Mouse (Mus musculus): ENCODE data around the gene Kbtbd13.

Kbtbd13 gene

DNA sequence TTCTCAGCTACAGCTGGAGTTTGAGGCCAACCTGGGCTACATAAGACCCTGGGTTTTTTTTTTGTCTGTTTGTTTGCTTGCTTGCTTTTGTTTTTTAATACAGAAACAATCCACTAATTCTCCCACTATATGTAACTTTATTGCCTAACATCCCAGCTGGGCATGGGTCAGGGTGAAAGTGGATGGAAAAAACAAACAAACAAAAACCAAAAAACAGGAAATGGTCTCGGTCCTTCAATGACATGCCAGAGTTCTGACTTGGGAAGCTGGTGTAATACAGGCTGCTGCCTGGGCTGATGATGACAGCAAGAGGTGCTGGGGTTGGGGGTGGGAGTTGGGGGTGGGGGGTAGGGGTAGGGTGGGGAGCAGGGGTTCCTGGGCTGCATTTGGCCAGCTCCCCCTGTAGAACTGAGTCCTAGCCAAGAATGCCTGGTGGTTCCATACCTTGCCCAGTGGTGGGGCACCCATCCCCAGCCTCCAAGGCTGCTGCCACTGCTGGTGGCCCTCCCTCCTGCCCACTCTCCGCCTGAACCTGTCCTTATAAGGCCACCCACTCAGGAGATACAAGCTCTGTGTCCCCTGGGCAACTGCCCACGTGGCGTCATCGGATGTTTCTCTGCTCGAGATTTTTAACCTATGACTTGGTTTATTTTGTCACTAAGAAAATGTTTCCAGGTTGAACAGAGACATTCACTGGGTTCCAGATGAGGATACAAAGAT, 9.3 kb downstream of the Kbtbd13 start:
- H3K27me3 ChIP-seq (ENCODE audit: control insufficient read depth, insufficient read depth, low read length, poor library complexity, severe bottlenecking), result no peaks in the 10 kb centered on the region
- DNase-seq (ENCODE audit: low read depth, low spot score), result no peak
- H3K36me3 ChIP-seq (ENCODE audit: control insufficient read depth, insufficient read depth, low read length, poor library complexity, severe bottlenecking), result no peaks in the 10 kb centered on the region

DNA sequence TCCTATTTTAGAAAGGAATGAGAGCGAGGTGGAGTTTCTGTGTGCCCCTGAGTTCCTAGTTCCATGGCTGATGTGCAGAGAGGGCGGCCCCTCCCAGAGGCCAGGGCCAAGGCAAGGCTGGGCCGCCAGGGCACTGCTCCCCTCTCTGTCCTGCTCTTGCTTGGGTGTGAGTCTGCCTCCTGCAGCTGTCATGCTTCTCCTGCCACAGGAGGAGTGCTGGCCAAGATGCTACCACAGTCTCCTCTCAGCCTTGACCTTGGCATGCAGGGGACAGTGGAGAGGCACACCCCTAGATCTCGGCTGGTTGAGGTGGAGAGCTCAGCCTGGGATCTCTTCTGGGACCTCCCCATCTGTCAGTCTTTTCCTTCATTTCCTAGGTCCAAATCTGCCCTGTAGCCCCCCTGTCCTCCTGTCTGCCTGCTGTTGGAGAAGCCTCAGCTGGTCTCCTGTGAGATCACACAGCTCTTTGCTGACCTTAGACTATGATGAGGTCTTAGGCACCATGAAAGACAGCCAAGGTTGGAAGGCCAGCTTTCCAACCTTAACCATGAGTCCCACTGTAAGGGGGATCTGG, 10.3 kb downstream of the Kbtbd13 start:
- H3K36me3 ChIP-seq (ENCODE audit: control insufficient read depth, insufficient read depth, low read length, poor library complexity, severe bottlenecking), result no peaks in the 10 kb centered on the region
- no peaks in the 10 kb centered on the region for H3K27me3 ChIP-seq (ENCODE audit: control insufficient read depth, insufficient read depth, low read length, poor library complexity, severe bottlenecking)
- DNase-seq (ENCODE audit: low read depth, low spot score), result no peak

DNA sequence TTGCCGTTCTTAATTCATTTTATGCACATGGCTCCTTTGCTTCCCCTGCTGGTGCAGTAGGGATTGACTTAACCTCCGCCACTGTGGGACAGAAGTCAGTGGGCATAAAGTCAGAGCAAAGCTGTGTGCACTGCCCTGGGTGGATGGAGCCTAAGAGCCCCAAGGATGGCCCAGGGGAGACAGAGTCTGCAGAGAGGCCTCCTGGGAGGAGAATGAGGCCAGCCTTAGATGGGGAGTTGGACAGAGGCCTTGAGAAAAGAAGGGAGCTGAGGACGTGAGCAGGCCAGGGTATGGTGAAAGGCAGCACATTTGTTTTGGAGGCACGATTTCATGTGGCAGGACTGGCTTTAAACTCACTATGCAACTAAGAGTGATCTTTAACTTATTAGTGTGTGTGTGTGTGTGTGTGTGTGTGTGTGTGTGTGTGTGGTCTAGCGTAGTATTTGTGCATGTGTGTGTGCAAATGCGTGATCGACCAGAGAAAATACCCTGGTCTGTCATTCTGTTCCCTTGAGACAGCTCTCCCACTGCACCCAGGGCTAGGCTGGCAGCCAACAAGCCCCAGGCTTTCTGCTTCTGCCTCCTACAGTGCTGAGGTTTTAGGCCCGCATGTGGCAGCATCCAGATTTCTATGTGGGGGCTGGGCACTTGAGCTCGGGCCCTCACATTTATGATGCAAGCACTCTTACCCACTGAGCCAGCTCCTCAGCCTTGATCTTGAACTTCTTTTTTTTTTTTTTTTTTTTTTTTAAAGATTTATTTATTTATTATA, 16.1 kb downstream of the Kbtbd13 start:
- DNase-seq (ENCODE audit: low read depth, low spot score), result no peak
- no peaks in the 10 kb centered on the region for H3K36me3 ChIP-seq (ENCODE audit: control insufficient read depth, insufficient read depth, low read length, poor library complexity, severe bottlenecking)
- H3K27me3 ChIP-seq (ENCODE audit: control insufficient read depth, insufficient read depth, low read length, poor library complexity, severe bottlenecking), result no peaks in the 10 kb centered on the region

DNA sequence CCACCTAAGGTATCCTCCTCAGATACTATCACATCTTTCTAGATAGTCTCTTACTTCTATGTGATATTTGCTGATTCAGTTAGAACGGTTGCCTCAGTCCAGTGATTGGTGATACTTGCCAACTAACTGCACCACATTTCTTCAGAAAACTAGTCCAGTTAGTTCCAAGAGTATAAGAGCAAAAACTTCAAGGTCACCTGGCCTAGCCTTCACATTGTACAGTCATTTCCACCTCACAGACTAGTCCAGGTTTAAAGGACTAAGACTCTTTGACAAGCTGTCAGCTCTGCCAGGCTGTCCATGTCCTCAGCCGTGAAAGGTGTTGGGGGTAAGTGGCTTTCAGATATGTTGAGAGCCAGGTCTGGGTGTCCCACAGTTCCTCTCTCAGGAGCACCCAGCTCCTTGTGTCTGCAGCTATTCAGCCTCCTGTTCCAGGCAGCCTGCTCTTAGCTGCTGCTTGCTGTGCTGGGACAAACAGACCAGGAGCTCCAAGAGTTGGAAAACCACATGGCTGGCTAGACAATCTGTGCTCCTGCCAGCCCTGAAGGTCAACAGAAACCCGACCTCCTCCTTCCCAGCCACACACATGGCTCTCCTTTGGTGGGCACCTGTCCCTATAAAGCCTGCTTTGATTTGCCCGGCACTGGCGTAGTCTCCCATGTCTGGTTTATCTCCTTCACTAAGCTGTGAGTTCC, 16.8 kb downstream of the Kbtbd13 start:
- DNase-seq (ENCODE audit: low read depth, low spot score), result no peak
- no peaks in the 10 kb centered on the region for H3K27me3 ChIP-seq (ENCODE audit: control insufficient read depth, insufficient read depth, low read length, poor library complexity, severe bottlenecking)
- no peaks in the 10 kb centered on the region for H3K36me3 ChIP-seq (ENCODE audit: control insufficient read depth, insufficient read depth, low read length, poor library complexity, severe bottlenecking)

DNA sequence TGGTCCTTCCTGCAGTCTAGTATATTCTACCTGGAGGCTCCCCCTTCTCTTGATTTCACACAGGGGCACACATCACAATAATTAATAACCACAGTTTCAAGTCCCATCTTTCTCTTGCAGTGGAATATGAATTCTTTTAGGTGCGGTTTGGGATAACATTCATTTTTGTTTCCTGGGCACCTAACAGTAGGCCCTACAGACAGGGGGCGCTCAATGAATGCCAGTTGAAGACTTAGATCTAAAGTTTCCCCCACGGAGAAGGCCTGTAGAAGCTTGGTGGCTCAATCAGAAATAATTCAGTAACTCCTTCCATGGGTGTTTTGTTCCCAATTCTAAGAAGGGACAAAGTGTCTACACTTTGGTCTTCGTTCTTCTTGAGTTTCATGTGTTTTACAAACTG, 19.0 kb downstream of the Kbtbd13 start:
- Histone ChIP-seq H3K36me3 (ENCODE audit: control insufficient read depth, insufficient read depth, low read length, poor library complexity, severe bottlenecking) (no peaks in the 10 kb centered on the region), H3K27me3 (ENCODE audit: control insufficient read depth, insufficient read depth, low read length, poor library complexity, severe bottlenecking) (no peaks in the 10 kb centered on the region)
- DNase-seq (ENCODE audit: low read depth, low spot score), result peak; percentile 23

DNA sequence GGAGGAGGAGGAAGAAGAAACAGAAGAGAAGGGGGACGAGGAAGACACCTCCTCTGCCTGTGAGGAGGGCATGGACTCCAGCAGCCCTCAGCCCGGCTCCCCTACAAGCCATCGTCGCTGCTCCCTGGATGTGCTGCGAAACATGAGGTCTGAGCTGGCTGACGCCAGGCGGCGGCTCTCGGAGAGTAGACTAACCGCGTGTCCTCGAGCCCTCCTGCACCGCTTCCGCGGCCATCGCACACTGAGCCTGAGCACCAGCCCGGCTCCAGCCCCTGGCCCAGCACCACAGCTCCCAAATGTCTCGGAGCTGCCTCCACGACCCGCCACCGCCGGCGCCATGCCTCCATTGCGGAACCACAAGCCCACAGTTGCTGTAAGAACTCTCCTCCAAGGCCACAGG, 19.7 kb downstream of the Kbtbd13 start:
- DNase-seq (ENCODE audit: low read depth, low spot score), result no peak
- Histone ChIP-seq H3K36me3 (ENCODE audit: control insufficient read depth, insufficient read depth, low read length, poor library complexity, severe bottlenecking) (no peaks in the 10 kb centered on the region), H3K27me3 (ENCODE audit: control insufficient read depth, insufficient read depth, low read length, poor library complexity, severe bottlenecking) (no peaks in the 10 kb centered on the region)

DNA sequence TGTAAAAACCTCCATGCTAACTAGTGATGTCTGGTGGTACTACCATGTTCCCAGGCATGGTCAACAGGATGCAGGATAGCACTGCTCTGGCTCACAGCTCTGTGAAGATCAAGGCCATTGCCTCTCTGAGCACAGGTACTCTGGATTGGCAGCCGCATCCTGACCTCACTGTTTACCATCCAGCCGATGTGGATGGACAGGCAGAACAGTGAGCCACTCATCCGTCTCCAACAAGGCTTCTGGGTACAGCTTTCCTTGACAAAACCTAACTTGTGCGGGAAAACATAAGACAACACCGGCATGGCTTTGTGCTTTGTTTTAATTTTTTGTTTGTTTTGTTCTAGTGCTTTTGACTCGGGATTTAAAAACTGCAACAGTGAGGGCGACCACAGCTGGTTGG, 25.7 kb downstream of the Kbtbd13 start:
- Histone ChIP-seq H3K36me3 (ENCODE audit: control insufficient read depth, insufficient read depth, low read length, poor library complexity, severe bottlenecking) (peaks cover 1% of the 10 kb centered on the region; the same call in 1 of the 2 replicates), H3K27me3 (ENCODE audit: control insufficient read depth, insufficient read depth, low read length, poor library complexity, severe bottlenecking) (no peaks in the 10 kb centered on the region)
- no peak for DNase-seq (ENCODE audit: low read depth, low spot score)

DNA sequence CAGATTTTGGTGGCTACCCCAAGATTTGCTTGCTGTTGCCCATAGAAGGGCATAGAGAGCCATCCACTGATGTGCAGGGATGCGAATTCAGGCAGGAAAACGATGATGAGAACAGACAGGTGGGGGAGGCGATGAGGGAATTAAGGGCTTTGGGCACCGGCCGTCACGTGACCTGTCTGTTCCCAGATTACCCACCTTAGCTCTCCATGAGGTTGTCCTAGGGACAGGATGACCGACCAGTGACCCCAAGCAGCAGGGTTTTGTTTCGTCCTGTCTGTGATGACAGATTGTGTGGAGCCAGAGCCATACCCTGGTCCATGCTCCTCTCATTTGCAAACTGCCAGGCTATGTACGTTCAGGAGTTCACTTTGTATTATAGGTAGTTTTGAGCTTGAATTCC, 27.8 kb downstream of the Kbtbd13 start:
- no peak for DNase-seq (ENCODE audit: low read depth, low spot score)
- Histone ChIP-seq H3K36me3 (ENCODE audit: control insufficient read depth, insufficient read depth, low read length, poor library complexity, severe bottlenecking) (peaks cover 4% of the 10 kb centered on the region), H3K27me3 (ENCODE audit: control insufficient read depth, insufficient read depth, low read length, poor library complexity, severe bottlenecking) (no peaks in the 10 kb centered on the region)

DNA sequence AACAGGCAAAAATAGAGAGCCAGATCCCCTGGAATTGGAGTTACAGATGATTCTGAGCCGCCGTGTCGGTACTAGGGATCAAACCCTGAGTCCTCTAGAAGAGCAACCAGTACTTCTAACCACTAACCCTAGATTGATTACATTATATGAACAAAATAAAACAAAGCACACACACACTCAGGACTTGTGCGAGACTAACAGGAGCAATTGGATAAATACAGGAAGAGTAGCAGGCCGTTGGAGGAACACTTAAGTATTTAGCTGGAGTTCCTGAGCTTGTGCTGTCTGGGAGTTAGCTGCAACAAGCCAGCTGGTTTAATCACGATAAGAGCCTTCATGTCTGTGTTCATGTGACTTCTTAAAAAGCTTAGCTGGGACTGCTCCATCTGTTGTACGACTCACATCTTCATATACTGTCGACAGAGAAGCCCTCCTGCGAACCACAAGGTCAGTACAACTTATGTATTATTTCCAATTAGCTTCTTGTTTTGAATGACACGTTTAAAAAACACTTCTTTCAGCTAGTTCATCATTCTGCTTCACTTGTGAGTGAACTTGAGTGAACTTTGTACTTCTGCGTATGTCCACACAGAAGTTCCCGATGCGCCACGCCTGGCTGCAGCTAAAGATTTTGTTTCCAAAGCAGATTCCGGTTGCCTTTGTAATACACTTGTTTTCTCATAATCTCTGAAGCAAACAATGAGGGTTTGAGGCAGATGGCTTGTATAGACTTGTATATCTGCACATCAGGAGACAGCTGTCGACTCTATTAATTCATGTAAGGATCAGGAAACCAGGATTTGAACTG, 30.6 kb downstream of the Kbtbd13 start, which contains the start of gene Ubap1l:
Ubap1l (plus strand) TSS at position 401 of the 808 bp plus-strand sequence.
- no peak for DNase-seq (ENCODE audit: low read depth, low spot score)
- Histone ChIP-seq H3K36me3 (ENCODE audit: control insufficient read depth, insufficient read depth, low read length, poor library complexity, severe bottlenecking) (peaks cover 6% of the 10 kb centered on the region), H3K27me3 (ENCODE audit: control insufficient read depth, insufficient read depth, low read length, poor library complexity, severe bottlenecking) (no peaks in the 10 kb centered on the region)

DNA sequence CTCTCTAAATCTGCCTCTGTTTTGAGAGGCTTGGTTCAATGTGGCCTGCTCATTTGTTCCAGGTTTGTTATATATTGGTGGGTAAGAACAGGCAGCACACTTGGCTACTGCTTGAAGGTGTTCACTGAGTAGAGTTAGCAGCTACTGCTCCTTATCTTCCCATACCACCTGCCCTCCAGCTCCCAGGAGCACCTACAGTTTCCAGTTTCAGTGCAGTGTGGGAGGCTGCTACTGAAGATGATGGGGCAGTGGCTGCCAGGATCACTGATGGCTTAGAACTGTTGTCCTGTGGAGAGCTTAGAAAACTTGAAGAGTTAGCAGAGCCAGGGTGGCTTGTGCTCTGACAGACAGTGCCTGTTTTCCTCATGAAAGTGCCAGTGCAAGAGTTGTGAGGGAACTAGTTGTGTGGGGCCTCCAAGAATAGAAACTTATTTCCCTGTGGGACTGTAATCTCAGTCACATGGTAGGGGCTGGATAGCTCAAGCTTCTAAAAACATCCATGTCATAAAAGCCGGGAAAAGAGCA, 32.4 kb downstream of the Kbtbd13 start:
- Histone ChIP-seq H3K36me3 (ENCODE audit: control insufficient read depth, insufficient read depth, low read length, poor library complexity, severe bottlenecking) (peaks cover 10% of the 10 kb centered on the region), H3K27me3 (ENCODE audit: control insufficient read depth, insufficient read depth, low read length, poor library complexity, severe bottlenecking) (no peaks in the 10 kb centered on the region)
- no peak for DNase-seq (ENCODE audit: low read depth, low spot score)

DNA sequence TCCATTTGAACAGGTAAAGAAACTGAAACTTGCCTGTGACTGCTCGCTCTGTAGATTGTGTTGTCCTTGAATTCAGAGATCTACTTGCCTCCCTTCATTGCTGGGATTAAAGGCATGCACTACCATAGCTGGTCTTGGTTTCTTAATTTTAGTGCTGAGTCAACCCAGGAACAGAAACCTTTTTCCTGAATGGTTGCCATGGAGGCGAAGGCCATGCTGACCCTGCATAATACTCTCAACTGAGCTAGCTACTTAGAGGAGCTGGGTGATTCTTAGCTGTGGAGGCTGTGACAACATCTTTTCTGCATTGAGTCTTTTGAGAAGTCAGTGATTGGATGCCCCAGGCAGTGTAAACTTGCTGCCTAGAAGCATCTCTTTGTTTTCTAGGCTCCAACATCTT, 34.5 kb downstream of the Kbtbd13 start:
- no peak for DNase-seq (ENCODE audit: low read depth, low spot score)
- peaks cover 10% of the 10 kb centered on the region for H3K36me3 ChIP-seq (ENCODE audit: control insufficient read depth, insufficient read depth, low read length, poor library complexity, severe bottlenecking)
- no peaks in the 10 kb centered on the region for H3K27me3 ChIP-seq (ENCODE audit: control insufficient read depth, insufficient read depth, low read length, poor library complexity, severe bottlenecking)

DNA sequence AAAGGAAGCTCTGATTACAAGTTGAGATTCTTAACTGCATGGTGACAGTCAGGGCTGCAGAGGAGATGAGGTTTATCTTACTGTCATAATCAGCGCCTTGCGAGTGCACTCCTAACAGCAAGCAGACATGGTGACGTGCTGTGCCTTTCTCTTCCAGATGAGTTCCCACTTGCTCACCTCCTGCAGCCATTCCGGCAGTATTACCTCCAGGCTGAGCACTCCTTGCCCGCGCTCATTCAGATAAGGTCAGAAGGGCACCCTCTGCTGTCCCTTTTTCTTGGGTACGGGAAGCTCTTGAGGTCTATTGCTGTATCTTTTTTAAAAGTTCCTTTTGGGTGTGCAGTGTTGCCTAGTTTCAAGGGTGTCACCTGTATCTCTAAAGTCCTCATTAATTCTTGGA, 34.9 kb downstream of the Kbtbd13 start:
- no peaks in the 10 kb centered on the region for H3K27me3 ChIP-seq (ENCODE audit: control insufficient read depth, insufficient read depth, low read length, poor library complexity, severe bottlenecking)
- H3K36me3 ChIP-seq (ENCODE audit: control insufficient read depth, insufficient read depth, low read length, poor library complexity, severe bottlenecking), result peaks cover 10% of the 10 kb centered on the region
- DNase-seq (ENCODE audit: low read depth, low spot score), result no peak

DNA sequence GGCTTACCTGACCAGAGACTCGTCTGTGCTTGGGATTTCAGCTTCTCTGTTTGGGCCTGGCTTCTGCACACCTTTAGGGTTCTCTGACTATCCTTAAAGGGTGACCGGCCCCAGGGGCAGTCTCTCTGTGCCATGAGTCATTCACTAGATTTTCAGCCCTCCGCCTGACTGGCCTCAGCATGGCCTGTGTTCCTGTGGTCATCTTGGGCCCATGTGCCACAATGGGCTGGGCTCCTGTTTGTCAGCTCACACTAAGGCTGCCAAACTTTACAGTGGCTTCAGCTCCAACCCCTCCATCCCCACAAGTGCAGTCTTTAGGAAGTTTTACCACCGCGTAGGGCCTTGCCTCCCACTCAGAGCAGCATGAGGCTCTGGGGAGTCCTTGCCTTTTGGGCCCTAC, 38.2 kb downstream of the Kbtbd13 start:
- no peak for DNase-seq (ENCODE audit: low read depth, low spot score)
- Histone ChIP-seq H3K36me3 (ENCODE audit: control insufficient read depth, insufficient read depth, low read length, poor library complexity, severe bottlenecking) (peaks cover 6% of the 10 kb centered on the region; the same call in 1 of the 2 replicates), H3K27me3 (ENCODE audit: control insufficient read depth, insufficient read depth, low read length, poor library complexity, severe bottlenecking) (no peaks in the 10 kb centered on the region)

Data from splenic B cell, adult 2 months (primary cell).